Mouse (Mus musculus): ENCODE measurements around the gene Sh2d1a.

The Sh2d1a gene

GRCm38 (mm10) chrX:42502291-42503043 lies at the start of gene Sh2d1a:
Gene Sh2d1a (plus strand): TSS chrX:42502453.
- no peak for DNase-seq (ENCODE audit: low spot score in 2 of 2)

DNA sequence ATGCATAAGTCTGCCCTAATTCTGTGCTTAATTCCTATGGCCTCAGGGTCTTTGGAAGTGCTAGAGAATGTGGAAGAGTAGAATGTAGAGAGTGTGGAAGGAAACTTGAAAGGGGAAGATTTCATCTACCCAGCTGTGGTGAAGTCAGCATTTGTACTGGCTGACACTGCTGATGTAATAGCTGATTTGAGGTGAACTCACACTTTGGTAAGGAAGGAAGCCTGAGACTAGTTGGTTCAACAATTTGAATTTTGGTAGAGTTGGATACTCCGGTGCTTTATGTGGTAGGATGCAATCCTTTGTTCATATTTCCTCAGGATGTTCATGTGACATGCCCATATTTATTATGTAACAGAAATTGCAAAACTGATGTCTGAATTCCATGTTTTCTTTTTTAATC lies 49.3 kb upstream of the Sh2d1a start:
- DNase-seq (ENCODE audit: low spot score in 2 of 2) = no peak

GRCm38 (mm10) chrX:42454533-42454932 lies 47.7 kb upstream of the Sh2d1a start:
- no peak for DNase-seq (ENCODE audit: low spot score in 2 of 2)

GRCm38 (mm10) chrX:42489446-42489845 lies 12.8 kb upstream of the Sh2d1a start, which contains the start of gene Tex13c2:
Gene Tex13c2 (plus strand): TSS chrX:42489691.
- DNase-seq (ENCODE audit: low spot score in 2 of 2) = no peak

GRCm38 (mm10) chrX:42490336-42490735 lies 11.9 kb upstream of the Sh2d1a start:
- no peak for DNase-seq (ENCODE audit: low spot score in 2 of 2)

DNA sequence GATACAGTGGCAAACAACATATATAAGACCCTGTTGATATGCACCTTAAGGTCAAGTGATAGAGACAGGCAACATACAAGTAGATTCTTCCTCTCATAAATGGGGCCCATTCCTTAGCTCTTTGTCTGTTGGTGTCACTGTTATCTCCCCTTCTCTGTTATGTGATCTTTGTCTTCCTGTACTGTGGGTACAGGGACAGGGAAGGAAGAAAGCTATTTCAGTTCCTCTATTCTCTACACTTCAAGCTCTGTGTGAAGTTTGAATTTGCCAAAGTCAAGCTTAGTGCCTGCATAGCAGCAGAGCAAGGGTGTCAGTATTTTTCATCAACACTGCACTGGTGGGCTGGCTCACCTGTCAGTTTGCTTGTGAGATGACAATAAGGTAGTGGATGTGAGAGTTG lies 1.7 kb upstream of the Sh2d1a start:
- no peak for DNase-seq (ENCODE audit: low spot score in 2 of 2)

DNA sequence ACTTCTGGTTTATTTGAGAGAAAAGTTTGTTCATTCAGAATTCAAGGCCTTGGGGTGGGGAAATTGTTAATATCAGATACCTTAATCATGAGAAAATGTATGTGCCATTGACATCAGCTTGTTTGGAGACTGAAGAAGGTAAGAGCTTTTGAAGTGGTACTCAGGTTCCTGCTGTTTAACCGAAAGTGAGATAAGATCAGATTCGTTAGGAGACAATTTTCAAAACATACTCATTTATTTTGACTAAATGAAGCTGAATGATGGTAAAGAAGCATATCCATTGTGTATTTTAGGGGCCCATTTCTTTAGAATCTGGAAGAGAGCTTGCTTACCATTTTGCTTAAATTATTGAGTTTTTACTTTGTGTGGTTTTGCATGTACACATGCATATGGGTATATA lies 8.9 kb downstream of the Sh2d1a start:
- DNase-seq (ENCODE audit: low spot score in 2 of 2) = no peak

DNA sequence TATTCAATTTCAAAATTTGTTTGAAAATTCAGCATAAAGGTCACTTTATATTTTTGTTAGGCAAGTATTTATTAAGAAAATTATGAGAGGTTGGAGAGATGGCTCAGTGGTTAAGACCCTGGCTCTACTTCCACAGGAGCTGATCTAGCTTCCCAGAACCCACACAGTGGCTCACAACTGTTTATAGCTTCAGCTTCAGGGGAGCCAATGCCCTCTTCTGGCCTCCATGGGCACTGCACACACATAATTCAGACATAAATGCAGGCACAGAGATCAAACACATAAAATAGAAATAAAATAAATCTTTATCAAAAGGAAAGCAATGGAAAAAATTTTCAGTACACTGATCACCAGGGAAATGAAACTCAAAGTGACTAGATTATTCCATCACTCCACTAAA lies 10.3 kb downstream of the Sh2d1a start:
- DNase-seq (ENCODE audit: low spot score in 2 of 2) = no peak

GRCm38 (mm10) chrX:42522868-42523267 lies 20.6 kb downstream of the Sh2d1a start:
- no peak for DNase-seq (ENCODE audit: low spot score in 2 of 2)

GRCm38 (mm10) chrX:42530703-42531102 lies 28.4 kb downstream of the Sh2d1a start:
- DNase-seq (ENCODE audit: low spot score in 2 of 2) = no peak

GRCm38 (mm10) chrX:42540030-42540755 lies 37.9 kb downstream of the Sh2d1a start:
- no peak for DNase-seq (ENCODE audit: low spot score in 2 of 2)

DNA sequence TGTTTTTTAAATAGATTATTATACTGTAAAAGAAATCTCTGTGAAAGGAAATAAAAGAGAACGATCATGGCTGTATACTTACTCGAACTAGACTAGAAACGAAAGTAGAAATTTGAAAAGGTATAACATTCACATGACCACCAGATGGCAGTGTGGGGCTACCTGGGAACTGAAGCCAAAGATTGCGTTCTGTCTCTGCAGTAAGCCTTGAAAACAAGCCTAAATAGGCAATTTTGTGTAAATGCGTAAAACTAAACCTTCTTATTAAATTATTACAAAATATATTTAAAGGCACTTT lies 38.5 kb downstream of the Sh2d1a start:
- peak; percentile 30 to 62 for DNase-seq (ENCODE audit: low spot score in 2 of 2)

GRCm38 (mm10) chrX:42545076-42545475 lies 42.8 kb downstream of the Sh2d1a start:
- no peak for DNase-seq (ENCODE audit: low spot score in 2 of 2)

GRCm38 (mm10) chrX:42548513-42548912 lies 46.3 kb downstream of the Sh2d1a start:
- DNase-seq (ENCODE audit: low spot score in 2 of 2) = no peak

GRCm38 (mm10) chrX:42557284-42557683 lies 55.0 kb downstream of the Sh2d1a start:
- no peak for DNase-seq (ENCODE audit: low spot score in 2 of 2)

GRCm38 (mm10) chrX:42558683-42559082 lies 56.4 kb downstream of the Sh2d1a start:
- DNase-seq (ENCODE audit: low spot score in 2 of 2) = no peak
